Mouse (Mus musculus) intestine, postnatal 0 days (tissue): ENCODE results near the gene Lama2. TPM values are rescaled to one million over a fixed set of nuclear protein-coding genes. Genes with fewer than 3 reads are reported as not detected.

ENCODE experiments used
- ATAC-seq: fragments of 200-750 bp; cut with Nextera tagmentation; 2 replicates; pipeline ENCODE4 v1.8.0; 2017; ENCODE audit warnings: mild to moderate bottlenecking, moderate TSS enrichment, moderate library complexity
- H3K27ac ChIP-seq: fragments of 300-500 bp; sonication (generic); 2 replicates; pipeline ENCODE4 v1.5.1; 2014; ENCODE audit warnings: mild to moderate bottlenecking, low read depth, low read length, moderate library complexity
- H3K27me3 ChIP-seq: fragments of 300-500 bp; sonication (generic); replicated peaks from 2 replicates; pipeline ENCODE4 v1.6.1; 2014; ENCODE audit warnings: low read length, mixed read lengths; ENCODE audit not compliant: control insufficient read depth, insufficient read depth
- H3K36me3 ChIP-seq: fragments of 300-500 bp; sonication (generic); 2 replicates; pipeline ENCODE4 v1.6.1; 2014; ENCODE audit warnings: mild to moderate bottlenecking, moderate library complexity; ENCODE audit not compliant: control insufficient read depth, insufficient read depth
- H3K4me1 ChIP-seq: fragments of 300-500 bp; sonication (generic); replicated peaks from 2 replicates; pipeline ENCODE4 v1.6.1; 2014; ENCODE audit warnings: antibody characterized with exemption, low read length, mixed read lengths; ENCODE audit not compliant: control insufficient read depth, insufficient read depth
- H3K4me2 ChIP-seq: fragments of 300-500 bp; sonication (generic); replicated peaks from 2 replicates; pipeline ENCODE4 v1.6.1; 2014; ENCODE audit warnings: low read depth, mild to moderate bottlenecking, moderate library complexity
- H3K4me3 ChIP-seq: fragments of 300-500 bp; sonication (generic); 2 replicates; pipeline ENCODE4 v1.5.1; 2014; ENCODE audit warnings: low read depth, low read length
- H3K9ac ChIP-seq: fragments of 300-500 bp; sonication (generic); 2 replicates; pipeline ENCODE4 v1.6.1; 2014; ENCODE audit warnings: mild to moderate bottlenecking, low read depth, low read length
- H3K9me3 ChIP-seq: fragments of 300-500 bp; sonication (generic); 2 replicates; pipeline ENCODE4 v1.6.1; 2016; ENCODE audit warnings: mixed run types; ENCODE audit not compliant: control insufficient read depth
- CTCF ChIP-seq: sonication (generic); IDR thresholded peaks from 2 replicates; pipeline ENCODE4 v1.5.1; 2016; ENCODE audit warnings: low read depth, mild to moderate bottlenecking, control low read depth, antibody characterized with exemption, moderate library complexity
- WGBS: fragments of 180-500 bp; shearing (Covaris S2); extraction: QIAGEN DNeasy Blood & Tissue Kit; methylation state at CpG from one replicate; pipeline ENCODE4 v1.1.7; 2014; 5-methylcytosine and 5-hydroxymethylcytosine counted together
- polyA plus RNA-seq: library from polyadenylated mRNA; unstranded; fragments of >200 nt; fragmentation: Nextera tagmentation; extraction: Ambion mirVana; gene quantifications from 2 replicates; pipeline ENCODE4 v1.2.1, GENCODE M21; 2015

Gene Lama2
- polyA plus RNA-seq, 1 experiment from 2014 or later = 6.9 TPM

DNA sequence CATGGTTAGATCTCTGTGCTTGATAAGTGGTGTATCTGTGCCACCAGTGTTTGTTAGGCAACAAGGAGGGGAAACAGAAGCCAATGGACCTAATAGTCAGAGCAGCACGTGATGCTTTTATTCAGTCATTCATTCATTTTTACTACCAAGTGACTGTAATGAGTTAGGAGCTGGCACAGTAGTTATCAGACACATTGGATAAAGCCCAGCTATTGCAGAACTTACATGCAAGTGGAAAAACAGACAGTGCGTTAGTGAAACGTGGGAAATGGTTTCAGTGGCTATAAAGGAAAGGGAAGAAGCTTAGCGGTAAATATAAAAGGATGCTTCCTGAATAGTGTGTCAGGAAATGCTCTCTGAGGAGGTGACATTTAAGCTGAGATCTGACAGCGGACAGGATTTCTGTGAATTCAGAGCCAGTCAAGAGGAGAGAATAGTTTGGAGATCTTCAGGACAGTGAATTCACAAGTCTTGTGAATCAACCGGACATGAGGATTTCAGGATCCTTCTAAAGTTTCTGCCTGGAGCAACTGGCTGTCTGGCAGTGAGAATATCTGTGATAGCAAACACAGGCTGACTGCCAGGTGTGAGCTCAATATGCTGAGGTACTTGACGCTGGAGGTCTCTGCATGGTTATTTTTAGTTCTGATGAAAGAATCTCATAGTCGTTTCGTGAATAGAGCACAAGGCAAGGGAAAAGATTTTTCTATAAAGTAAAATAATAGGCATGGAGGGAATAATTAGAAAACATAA lies 2.3 kb upstream of the Lama2 start:
- Histone ChIP-seq H3K27me3 (no peaks in the 10 kb centered on the region), H3K9me3 (no peaks in the 10 kb centered on the region), H3K4me3 (no peak overlapping the region), H3K4me1 (no peaks in the 10 kb centered on the region), H3K27ac (no peak overlapping the region), H3K4me2 (no peak overlapping the region), H3K36me3 (no peaks in the 10 kb centered on the region), H3K9ac (no peak overlapping the region)
- no peak for ATAC-seq
- TF ChIP-seq CTCF = no peak
- WGBS = 73% methylated on average over 9 of the region's 9 CpGs

GRCm38 (mm10) chr10:27617522-27618020 lies 2.0 kb downstream of the Lama2 start:
- ATAC-seq = no peak
- no peaks in the 10 kb centered on the region for H3K4me1 ChIP-seq
- no peaks in the 10 kb centered on the region for H3K27me3 ChIP-seq
- no peak for TF ChIP-seq CTCF
- no peaks in the 10 kb centered on the region for H3K9me3 ChIP-seq
- H3K9ac ChIP-seq = no peak overlapping the region
- WGBS = 89% methylated on average over 4 of the region's 4 CpGs
- no peaks in the 10 kb centered on the region for H3K36me3 ChIP-seq
- no peak overlapping the region for H3K4me3 ChIP-seq
- H3K27ac ChIP-seq = no peak overlapping the region
- H3K4me2 ChIP-seq = no peak overlapping the region

DNA sequence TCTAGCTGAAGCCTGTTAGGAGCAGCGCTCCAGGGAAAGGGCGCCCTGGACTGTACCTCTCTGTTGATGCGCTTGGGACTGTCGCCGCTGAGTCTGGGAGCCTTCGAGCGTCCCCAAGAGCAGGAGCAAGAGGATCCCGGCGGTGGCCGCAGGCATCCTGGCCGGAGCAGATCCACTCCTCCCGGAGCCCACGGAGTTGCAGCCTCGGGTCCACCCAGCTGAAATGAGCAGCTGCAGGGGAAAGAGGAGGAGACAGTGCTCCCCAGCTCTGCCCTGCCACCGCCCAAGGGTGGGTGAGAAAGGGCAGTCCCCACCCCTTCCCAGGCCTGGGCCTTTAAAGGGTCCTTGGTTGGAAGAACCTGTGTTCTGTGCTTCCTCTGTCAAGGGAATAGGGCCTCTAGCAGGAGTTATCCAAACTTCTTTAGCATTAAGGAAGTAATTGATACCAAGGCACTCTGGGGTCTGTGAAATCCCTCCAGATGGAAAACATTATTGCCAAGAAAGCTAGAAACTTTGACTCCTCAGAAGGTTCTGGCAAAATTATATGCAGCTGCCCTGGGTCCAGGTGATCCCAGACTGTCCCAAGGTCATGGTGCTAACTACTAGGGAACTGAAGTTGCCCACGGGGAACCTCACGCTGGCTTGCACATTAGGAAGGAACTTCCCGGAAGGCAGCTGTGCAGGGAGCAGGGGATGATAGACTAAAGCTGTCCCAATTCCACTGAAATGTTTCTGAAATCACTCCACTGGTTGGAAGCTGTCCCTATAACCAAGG lies 2.7 kb downstream of the Lama2 start:
- Histone ChIP-seq H3K27me3 (no peaks in the 10 kb centered on the region), H3K9ac (no peak overlapping the region), H3K4me1 (no peaks in the 10 kb centered on the region), H3K27ac (no peak overlapping the region), H3K36me3 (no peaks in the 10 kb centered on the region), H3K4me2 (peak overlapping the region; percentile 62), H3K9me3 (no peaks in the 10 kb centered on the region), H3K4me3 (peak overlapping the region; percentile 29)
- ATAC-seq = no peak
- WGBS = 12% methylated on average over 18 of the region's 18 CpGs
- no peak for TF ChIP-seq CTCF

GRCm38 (mm10) chr10:27595675-27596074 lies 23.9 kb downstream of the Lama2 start:
- WGBS = 40% methylated on average over 3 of the region's 3 CpGs
- peak; percentile 99 for ATAC-seq

GRCm38 (mm10) chr10:27533217-27533616 lies 86.3 kb downstream of the Lama2 start:
- no peak for ATAC-seq
- no peak for TF ChIP-seq CTCF
- Histone ChIP-seq H3K9me3 (no peaks in the 10 kb centered on the region), H3K4me2 (no peak overlapping the region), H3K9ac (no peak overlapping the region), H3K36me3 (no peaks in the 10 kb centered on the region), H3K4me1 (no peaks in the 10 kb centered on the region), H3K4me3 (no peak overlapping the region), H3K27ac (no peak overlapping the region), H3K27me3 (no peaks in the 10 kb centered on the region)
- WGBS = 71% methylated on average over 2 of the region's 2 CpGs

More at GRCm38 (mm10) chr10:27595675-27596074, 23.9 kb downstream of the Lama2 start:
- Histone ChIP-seq H3K9me3 (no peaks in the 10 kb centered on the region), H3K27ac (no peak overlapping the region), H3K27me3 (no peaks in the 10 kb centered on the region), H3K4me2 (no peak overlapping the region), H3K9ac (no peak overlapping the region), H3K4me1 (no peaks in the 10 kb centered on the region), H3K36me3 (no peaks in the 10 kb centered on the region), H3K4me3 (no peak overlapping the region)
- TF ChIP-seq CTCF = no peak

DNA sequence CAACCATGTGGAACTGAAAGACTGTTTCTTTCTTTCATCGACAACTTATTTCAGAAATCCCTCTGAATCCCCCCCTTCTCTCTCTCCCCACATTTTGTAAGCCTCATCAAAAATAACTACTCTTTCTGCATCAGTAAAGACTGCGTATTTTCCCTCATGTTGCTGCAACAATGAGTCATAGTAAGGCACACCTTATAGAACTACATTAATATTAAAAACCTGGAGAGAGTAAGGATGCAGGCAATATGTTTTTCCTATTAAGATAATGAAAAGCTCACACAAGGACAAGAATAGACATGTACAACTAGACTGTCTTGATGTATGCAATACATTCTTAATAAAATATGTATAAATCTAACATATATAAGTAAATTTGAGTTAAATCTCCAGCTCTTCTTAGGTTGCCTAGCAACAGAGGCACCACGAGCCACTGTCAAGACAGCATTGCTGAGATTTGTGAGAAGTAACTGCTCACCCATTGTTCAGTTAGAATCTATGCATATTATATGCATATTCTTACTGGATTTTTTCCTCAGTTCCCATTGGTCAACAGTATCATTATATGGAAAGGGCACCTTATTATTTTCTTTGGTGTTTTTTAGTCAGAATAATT lies 110.6 kb downstream of the Lama2 start:
- no peak overlapping the region for H3K4me3 ChIP-seq
- H3K4me2 ChIP-seq = no peak overlapping the region
- no peaks in the 10 kb centered on the region for H3K4me1 ChIP-seq
- no peak for ATAC-seq
- no peak overlapping the region for H3K9ac ChIP-seq
- no peaks in the 10 kb centered on the region for H3K27me3 ChIP-seq
- H3K36me3 ChIP-seq = no peaks in the 10 kb centered on the region
- WGBS = 71% methylated on average over 3 of the region's 3 CpGs
- TF ChIP-seq CTCF = no peak
- H3K9me3 ChIP-seq = no peaks in the 10 kb centered on the region
- H3K27ac ChIP-seq = no peak overlapping the region
